Mouse (Mus musculus): Measurements from ENCODE around the gene Cldn5. TPM values are rescaled to one million over a fixed set of nuclear protein-coding genes. Genes with fewer than 3 reads are reported as not detected.

Gene Cldn5
- total RNA-seq (2023; ENCODE audit: inconsistent age): not detected in 4 replicates

DNA sequence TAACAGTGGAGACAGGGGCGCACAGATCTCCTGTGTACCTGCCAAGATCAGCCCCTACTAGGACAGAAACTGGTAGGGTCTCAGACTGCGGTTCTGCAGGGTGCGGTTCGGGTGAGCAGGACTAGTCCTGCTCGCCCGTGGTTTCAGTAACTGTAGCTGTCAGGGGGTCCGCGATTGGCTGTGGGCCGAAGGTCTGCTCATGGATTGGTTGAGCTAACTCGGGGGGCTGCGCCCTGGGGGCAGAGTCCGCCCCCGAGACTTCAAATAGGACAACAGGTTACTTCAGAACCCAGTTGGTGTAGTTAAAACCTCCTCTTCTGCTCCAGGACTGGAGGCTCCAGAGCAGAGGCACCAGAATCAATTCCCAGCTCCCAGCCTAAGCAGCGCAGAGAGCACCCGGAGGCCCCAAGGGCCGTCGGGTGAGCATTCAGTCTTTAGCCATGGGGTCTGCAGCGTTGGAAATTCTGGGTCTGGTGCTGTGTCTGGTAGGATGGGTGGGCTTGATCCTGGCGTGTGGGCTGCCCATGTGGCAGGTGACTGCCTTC is at the start of gene Cldn5:
Cldn5 (plus strand) TSS at position 292 of the 545 bp plus-strand sequence.

DNA sequence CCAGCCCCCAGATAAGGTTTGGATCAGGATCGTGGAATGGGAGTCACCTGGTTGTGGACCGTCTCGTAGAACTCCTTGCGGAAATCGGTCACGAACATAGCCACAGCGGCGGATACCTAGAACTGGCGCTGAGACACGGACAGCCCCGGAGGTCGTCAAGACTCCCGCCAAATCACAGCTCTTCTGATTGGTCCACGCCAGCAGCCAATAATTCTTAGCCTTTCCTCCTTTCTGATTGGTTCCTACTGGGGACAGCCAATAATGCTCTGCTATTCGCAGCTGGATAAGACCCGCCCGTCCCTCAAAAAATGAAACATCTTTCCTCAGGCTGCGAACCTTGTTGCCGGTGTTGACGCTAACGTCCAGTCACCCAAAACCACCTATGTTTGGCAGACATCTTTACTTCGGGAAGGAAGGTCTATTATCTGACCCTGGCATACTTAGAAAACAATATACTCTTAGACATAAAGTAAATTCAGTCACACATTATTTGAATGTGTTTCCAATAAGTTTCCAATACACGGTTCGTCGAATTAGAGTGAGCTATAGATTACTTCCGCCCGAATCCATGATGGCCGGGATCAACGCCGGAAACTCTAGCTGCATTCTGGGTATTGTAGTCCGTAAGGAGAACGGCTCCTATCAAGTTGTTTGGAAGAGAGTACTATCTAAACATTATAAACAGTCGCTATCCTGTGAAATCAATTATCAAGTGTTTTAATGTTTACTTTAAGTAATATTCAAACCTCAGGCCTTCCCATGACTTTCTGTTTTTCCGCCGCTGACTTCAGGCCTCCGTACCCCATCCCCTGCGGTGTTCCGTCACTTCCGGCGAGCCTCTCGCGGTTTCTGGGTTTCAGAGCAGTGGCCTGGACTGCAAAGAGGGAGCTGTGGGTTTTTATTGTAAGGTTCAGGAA is 35.1 kb downstream of the Cldn5 start, which contains the start of the genes Ufd1 and Cdc45:
Ufd1 (plus strand) TSS at position 312 of the 917 bp plus-strand sequence.
Cdc45 (minus strand) TSS at position 520 of the 917 bp plus-strand sequence.

Other genes starting within 250 kb of the Cldn5 start
- not detected in 4 replicates for gene Tbx1, start 186.2 kb upstream of the Cldn5 start, total RNA-seq (2023; ENCODE audit: inconsistent age)
- gene Gp1bb, start 154.4 kb upstream of the Cldn5 start, total RNA-seq (2023; ENCODE audit: inconsistent age): not detected in 4 replicates
- 0.26 TPM in 1 of 4 replicates, not detected in the others for gene Gm49601, start 150.4 kb upstream of the Cldn5 start, total RNA-seq (2023; ENCODE audit: inconsistent age)
- gene Sept5, start 146.9 kb upstream of the Cldn5 start, total RNA-seq (2023; ENCODE audit: inconsistent age): not detected in 4 replicates
- 89.9 to 110 TPM (median 101 TPM) in 4 replicates for gene Ufd1, start 34.9 kb downstream of the Cldn5 start, total RNA-seq (2023; ENCODE audit: inconsistent age)
- gene Cdc45, start 35.1 kb downstream of the Cldn5 start, total RNA-seq (2023; ENCODE audit: inconsistent age): 3.0 to 5.0 TPM (median 4.2 TPM) in 4 replicates
- gene 2510002D24Rik, start 59.7 kb downstream of the Cldn5 start, total RNA-seq (2023; ENCODE audit: inconsistent age): 37.6 to 51.1 TPM (median 40.1 TPM) in 4 replicates
- gene Gm28539, start 59.7 kb downstream of the Cldn5 start, total RNA-seq (2023; ENCODE audit: inconsistent age): 1.4 to 10.6 TPM (median 4.7 TPM) in 3 of 4 replicates, not detected in the other
- gene Mrpl40, start 100.0 kb downstream of the Cldn5 start, total RNA-seq (2023; ENCODE audit: inconsistent age): 31.2 to 36.1 TPM (median 34.7 TPM) in 4 replicates
- gene Hira, start 100.2 kb downstream of the Cldn5 start, total RNA-seq (2023; ENCODE audit: inconsistent age): 69.5 to 78.8 TPM (median 73.5 TPM) in 4 replicates